13 mouse cellular contexts compared by ENCODE assay signal in the genomic region with DNA sequence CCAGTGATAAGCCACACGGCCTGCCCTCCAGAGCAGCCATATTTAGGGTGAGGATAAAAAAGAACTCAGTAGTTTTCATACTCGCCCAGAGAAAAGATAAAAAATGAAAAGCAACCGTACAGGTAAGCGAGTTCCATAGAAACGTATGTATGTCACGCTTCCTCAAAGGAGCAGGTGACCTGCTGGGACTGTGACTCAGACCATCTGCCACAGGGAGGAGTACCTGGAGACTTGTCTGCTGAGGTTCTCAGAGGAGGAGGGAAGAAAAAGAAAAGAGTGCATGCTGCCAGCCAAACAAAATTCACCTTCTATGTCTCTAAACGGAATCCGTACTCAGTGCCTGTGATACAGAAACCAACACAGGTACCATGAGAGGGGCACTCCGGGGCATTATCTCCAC.
"Had no signal": no experiment of that assay in that cellular context is flagged by ENCODE, and none has a peak within 500 bp of the region (broad histone marks: within the 10 kb centered on the region; RNA-seq: fewer than 3 reads in every experiment).

No protein-coding gene starts in this region.

- H3K4me3 ChIP-seq: kidney, embryonic 15.5 days; limb, embryonic 13.5 days; midbrain, embryonic 13.5 days; myocyte; neural tube, embryonic 15.5 days had no signal

- H3K27me3 ChIP-seq: kidney, embryonic 15.5 days; limb, embryonic 13.5 days; midbrain, embryonic 13.5 days; neural tube, embryonic 15.5 days had no signal

- H3K27ac ChIP-seq: kidney, embryonic 15.5 days; limb, embryonic 13.5 days; liver, embryonic 14.5 days; midbrain, embryonic 13.5 days; neural tube, embryonic 15.5 days; stomach, postnatal 0 days had no signal

- DNase-seq: kidney, postnatal 14 days; left cerebral cortex, postnatal 4 days; lung, adult 18-20 months; right cerebral cortex, adult 18-20 months; thymus, adult 18-20 months; thymus, postnatal 25 days had no signal

- H3K4me1 ChIP-seq: limb, embryonic 13.5 days; neural tube, embryonic 15.5 days had no signal
